Mouse (Mus musculus): ENCODE data around the gene Zfp316. TPM values are rescaled to one million over a fixed set of nuclear protein-coding genes. Genes with fewer than 3 reads are reported as not detected.

Zfp316 gene
- polyA plus RNA-seq, 1 experiment: 0.87 TPM

DNA sequence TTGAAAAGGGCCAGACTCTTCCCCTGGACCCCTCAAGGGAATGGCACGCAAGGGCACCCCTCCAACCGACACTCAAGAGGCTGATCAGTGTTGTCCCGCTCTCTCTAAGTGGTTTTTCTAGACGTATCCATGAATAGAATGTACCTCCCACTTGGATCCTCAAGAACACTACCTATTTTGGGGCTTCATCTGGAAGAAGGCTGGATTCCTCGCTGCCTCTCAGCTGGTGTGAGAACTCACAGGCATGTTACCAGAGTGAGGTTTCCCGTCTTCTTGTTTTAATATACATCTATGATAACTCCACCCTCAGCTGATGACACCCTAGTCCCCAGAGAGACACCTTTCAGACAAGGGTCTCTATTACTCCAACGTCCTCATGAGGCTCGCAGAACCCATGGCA, 8.2 kb downstream of the Zfp316 start:
- Histone ChIP-seq H3K4me1 (ENCODE audit: control insufficient read depth, insufficient read depth, low read length) (no peaks in the 10 kb centered on the region), H3K27ac (ENCODE audit: control insufficient read depth, insufficient read depth, low read depth, low read length, poor library complexity) (no peak overlapping the region), H3K4me3 (replicated peaks; ENCODE audit: control insufficient read depth, low read depth, low read length) (no peak overlapping the region)
- 91% methylated on average over 8 of the region's 8 CpGs for WGBS
- TF ChIP-seq POLR2A (IDR thresholded peaks at IDR 0.05; ENCODE audit: borderline replicate concordance, control insufficient read depth, low read depth, low read length) (no peak), CTCF (IDR thresholded peaks at IDR 0.05; ENCODE audit: control insufficient read depth, insufficient read depth, low read length) (no peak)

- Histone ChIP-seq H3K4me3 (replicated peaks; ENCODE audit: control insufficient read depth, low read depth, low read length) (no peak overlapping the region), H3K4me1 (ENCODE audit: control insufficient read depth, insufficient read depth, low read length) (no peaks in the 10 kb centered on the region), H3K27ac (ENCODE audit: control insufficient read depth, insufficient read depth, low read depth, low read length, poor library complexity) (no peak overlapping the region)
- 83% methylated on average over 5 of the region's 5 CpGs for WGBS
- TF ChIP-seq CTCF (IDR thresholded peaks at IDR 0.05; ENCODE audit: control insufficient read depth, insufficient read depth, low read length) (no peak), POLR2A (IDR thresholded peaks at IDR 0.05; ENCODE audit: borderline replicate concordance, control insufficient read depth, low read depth, low read length) (no peak)
These were observed 14.0 kb downstream of the Zfp316 start for GRCm38 (mm10) chr5:143255802-143256201.

- WGBS: 29% methylated on average over 24 of the region's 24 CpGs
- H3K27ac ChIP-seq (ENCODE audit: control insufficient read depth, insufficient read depth, low read depth, low read length, poor library complexity): no peak overlapping the region
- TF ChIP-seq POLR2A (IDR thresholded peaks at IDR 0.05; ENCODE audit: borderline replicate concordance, control insufficient read depth, low read depth, low read length) (no peak), CTCF (IDR thresholded peaks at IDR 0.05; ENCODE audit: control insufficient read depth, insufficient read depth, low read length) (no peak)
- no peaks in the 10 kb centered on the region for H3K4me1 ChIP-seq (ENCODE audit: control insufficient read depth, insufficient read depth, low read length)
- no peak overlapping the region for H3K4me3 ChIP-seq (replicated peaks; ENCODE audit: control insufficient read depth, low read depth, low read length)
These were observed 14.7 kb downstream of the Zfp316 start for GRCm38 (mm10) chr5:143255131-143255519.

DNA sequence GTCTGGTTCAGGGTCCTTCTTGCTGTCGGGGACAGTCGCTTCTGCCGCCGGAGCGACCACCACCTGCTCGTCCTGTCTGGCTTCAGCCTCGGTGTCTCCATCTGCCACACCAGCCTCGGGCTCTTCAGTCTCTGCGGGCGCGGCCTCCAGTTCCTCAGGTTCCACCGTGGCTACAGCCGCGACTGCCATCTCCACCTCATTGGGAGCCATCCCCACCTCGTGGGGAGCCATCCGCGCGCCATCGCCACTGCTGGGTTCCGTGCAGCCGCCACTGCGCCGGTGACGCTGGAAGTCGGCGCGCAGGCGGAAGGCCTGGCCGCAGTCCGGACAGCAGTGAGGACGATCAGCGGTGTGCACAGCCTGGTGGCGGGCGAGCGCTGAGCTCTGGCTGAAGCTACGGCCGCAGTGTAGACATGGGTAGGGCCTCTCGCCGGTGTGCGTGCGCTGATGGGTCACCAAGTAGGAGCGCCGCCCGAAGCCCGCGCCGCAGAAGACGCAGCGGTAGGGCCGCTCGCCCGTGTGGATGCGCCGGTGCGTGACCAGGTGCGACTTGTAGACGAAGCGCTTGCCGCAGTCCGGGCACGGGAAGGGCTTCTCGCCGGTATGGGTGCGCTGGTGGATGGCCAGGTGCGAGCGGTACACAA, 15.2 kb downstream of the Zfp316 start:
- no peaks in the 10 kb centered on the region for H3K4me1 ChIP-seq (ENCODE audit: control insufficient read depth, insufficient read depth, low read length)
- TF ChIP-seq CTCF (IDR thresholded peaks at IDR 0.05; ENCODE audit: control insufficient read depth, insufficient read depth, low read length) (no peak), POLR2A (IDR thresholded peaks at IDR 0.05; ENCODE audit: borderline replicate concordance, control insufficient read depth, low read depth, low read length) (no peak)
- 27% methylated on average over 66 of the region's 66 CpGs for WGBS
- H3K4me3 ChIP-seq (replicated peaks; ENCODE audit: control insufficient read depth, low read depth, low read length): no peak overlapping the region
- H3K27ac ChIP-seq (ENCODE audit: control insufficient read depth, insufficient read depth, low read depth, low read length, poor library complexity): no peak overlapping the region

DNA sequence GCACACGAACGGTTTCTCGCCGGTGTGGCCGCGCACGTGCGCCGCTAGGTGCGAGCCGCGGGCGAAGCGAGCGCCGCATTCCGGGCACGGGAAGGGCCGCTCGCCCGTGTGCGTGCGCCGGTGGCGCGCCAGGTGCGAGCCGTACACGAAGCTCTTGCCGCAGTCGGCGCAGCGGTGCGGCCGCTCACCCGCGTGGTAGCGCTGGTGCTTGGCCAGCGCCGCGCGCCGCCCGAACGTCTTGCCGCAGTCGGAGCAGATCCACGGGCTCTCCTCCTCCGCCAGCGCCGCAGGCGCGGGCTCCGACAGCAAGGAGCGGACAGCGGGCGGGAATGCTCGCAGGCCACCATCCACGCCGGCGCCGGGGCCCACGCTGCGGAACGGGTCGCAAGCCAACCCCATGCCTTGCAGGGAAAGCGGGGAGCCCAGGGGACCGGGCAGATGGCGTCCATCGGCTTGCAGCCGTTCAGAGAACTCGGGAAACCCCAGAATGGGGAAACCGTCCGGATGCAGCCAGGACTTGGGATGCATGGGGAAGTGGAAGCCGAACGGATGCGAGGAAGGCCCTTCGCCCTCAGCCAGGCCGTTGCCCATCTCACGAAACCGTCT, 15.8 kb downstream of the Zfp316 start:
- no peak for TF ChIP-seq CTCF (IDR thresholded peaks at IDR 0.05; ENCODE audit: control insufficient read depth, insufficient read depth, low read length)
- TF ChIP-seq POLR2A (IDR thresholded peaks at IDR 0.05; ENCODE audit: borderline replicate concordance, control insufficient read depth, low read depth, low read length): no peak
- Histone ChIP-seq H3K4me1 (ENCODE audit: control insufficient read depth, insufficient read depth, low read length) (no peaks in the 10 kb centered on the region), H3K27ac (ENCODE audit: control insufficient read depth, insufficient read depth, low read depth, low read length, poor library complexity) (no peak overlapping the region; the same call in 1 of the 2 replicates), H3K4me3 (replicated peaks; ENCODE audit: control insufficient read depth, low read depth, low read length) (no peak overlapping the region)
- WGBS: 7% methylated on average over 81 of the region's 81 CpGs

- no peak for TF ChIP-seq CTCF (IDR thresholded peaks at IDR 0.05; ENCODE audit: control insufficient read depth, insufficient read depth, low read length)
- no peak for TF ChIP-seq POLR2A (IDR thresholded peaks at IDR 0.05; ENCODE audit: borderline replicate concordance, control insufficient read depth, low read depth, low read length)
- Histone ChIP-seq H3K27ac (ENCODE audit: control insufficient read depth, insufficient read depth, low read depth, low read length, poor library complexity) (no peak overlapping the region; the same call in 1 of the 2 replicates), H3K4me1 (ENCODE audit: control insufficient read depth, insufficient read depth, low read length) (no peaks in the 10 kb centered on the region), H3K4me3 (replicated peaks; ENCODE audit: control insufficient read depth, low read depth, low read length) (no peak overlapping the region)
- 3% methylated on average over 103 of the region's 103 CpGs for WGBS
These were observed 16.5 kb downstream of the Zfp316 start for GRCm38 (mm10) chr5:143253186-143253880.

- TF ChIP-seq POLR2A (IDR thresholded peaks at IDR 0.05; ENCODE audit: borderline replicate concordance, control insufficient read depth, low read depth, low read length): no peak
- 38% methylated on average over 18 of the region's 18 CpGs for WGBS
- Histone ChIP-seq H3K4me1 (ENCODE audit: control insufficient read depth, insufficient read depth, low read length) (no peaks in the 10 kb centered on the region), H3K27ac (ENCODE audit: control insufficient read depth, insufficient read depth, low read depth, low read length, poor library complexity) (no peak overlapping the region), H3K4me3 (replicated peaks; ENCODE audit: control insufficient read depth, low read depth, low read length) (no peak overlapping the region)
These were observed 17.0 kb downstream of the Zfp316 start for GRCm38 (mm10) chr5:143252791-143253185.

GRCm38 (mm10) chr5:143252039-143252438, 17.8 kb downstream of the Zfp316 start:
- Histone ChIP-seq H3K27ac (ENCODE audit: control insufficient read depth, insufficient read depth, low read depth, low read length, poor library complexity) (no peak overlapping the region), H3K4me1 (ENCODE audit: control insufficient read depth, insufficient read depth, low read length) (no peaks in the 10 kb centered on the region), H3K4me3 (replicated peaks; ENCODE audit: control insufficient read depth, low read depth, low read length) (no peak overlapping the region)
- WGBS: 55% methylated on average over 6 of the region's 6 CpGs
- TF ChIP-seq CTCF (IDR thresholded peaks at IDR 0.05; ENCODE audit: control insufficient read depth, insufficient read depth, low read length) (no peak), POLR2A (IDR thresholded peaks at IDR 0.05; ENCODE audit: borderline replicate concordance, control insufficient read depth, low read depth, low read length) (no peak)

All from bone marrow, adult 2 months (tissue).